Mouse (Mus musculus) small intestine, adult 2 months (tissue): ENCODE results near the gene H1f0. TPM values are rescaled to one million over a fixed set of nuclear protein-coding genes. Genes with fewer than 3 reads are reported as not detected.
"Not testable (repeated sequence)": the region's sequence is repeated elsewhere in the genome, so short reads cannot be mapped to it uniquely, and the experiment has no call there.

Experiments
- H3K27ac ChIP-seq: fragments of 200-500 bp; 2 replicates; pipeline ENCODE4 v1.5.1; 2012; ENCODE audit warnings: low read depth, low read length, control low read depth, inconsistent platforms; ENCODE audit not compliant: insufficient read depth
- H3K27me3 ChIP-seq: fragments of 200-500 bp; 2 replicates; pipeline ENCODE4 v1.6.1; 2012; ENCODE audit warnings: mild to moderate bottlenecking, moderate library complexity, low read length, inconsistent platforms; ENCODE audit not compliant: control insufficient read depth, insufficient read depth
- H3K36me3 ChIP-seq: fragments of 200-500 bp; 2 replicates; pipeline ENCODE4 v1.6.1; 2012; ENCODE audit warnings: mild to moderate bottlenecking, low read length, control low read depth, inconsistent platforms; ENCODE audit not compliant: control insufficient read depth, insufficient read depth
- H3K4me1 ChIP-seq: fragments of 200-500 bp; 2 replicates; pipeline ENCODE4 v1.6.1; 2012; ENCODE audit warnings: low read length, inconsistent platforms, mixed read lengths; ENCODE audit not compliant: control insufficient read depth, insufficient read depth, insufficient read length
- H3K4me3 ChIP-seq: fragments of 200-500 bp; 2 replicates; pipeline ENCODE4 v1.5.1; 2012; ENCODE audit warnings: low read depth, mild to moderate bottlenecking, control low read depth, inconsistent platforms, low read length, moderate library complexity
- CTCF ChIP-seq: fragments of 200-500 bp; IDR thresholded peaks from 2 replicates; pipeline ENCODE4 v1.5.1; 2012; ENCODE audit warnings: low read depth, mild to moderate bottlenecking, control low read depth, inconsistent platforms, low read length, moderate library complexity, mixed read lengths; ENCODE audit not compliant: insufficient replicate concordance, insufficient read length; ENCODE audit errors: extremely low read depth
- POLR2A ChIP-seq: fragments of 200-500 bp; IDR thresholded peaks from 2 replicates; pipeline ENCODE4 v1.6.1; 2012; ENCODE audit warnings: low read depth, mild to moderate bottlenecking, control low read depth, inconsistent platforms, low read length, moderate library complexity
- WGBS: fragments of 180-500 bp; shearing (Covaris S2); methylation state at CpG from one replicate; pipeline ENCODE4 v1.1.7; 2018; 5-methylcytosine and 5-hydroxymethylcytosine counted together
- polyA plus RNA-seq: library from polyadenylated mRNA; depleted of rRNA; stranded (reverse); fragments of >200 nt; gene quantifications from 2 replicates; pipeline ENCODE4 v1.2.3, GENCODE M21; 2012

Gene H1f0
- polyA plus RNA-seq, 1 experiment, result 218 TPM

DNA sequence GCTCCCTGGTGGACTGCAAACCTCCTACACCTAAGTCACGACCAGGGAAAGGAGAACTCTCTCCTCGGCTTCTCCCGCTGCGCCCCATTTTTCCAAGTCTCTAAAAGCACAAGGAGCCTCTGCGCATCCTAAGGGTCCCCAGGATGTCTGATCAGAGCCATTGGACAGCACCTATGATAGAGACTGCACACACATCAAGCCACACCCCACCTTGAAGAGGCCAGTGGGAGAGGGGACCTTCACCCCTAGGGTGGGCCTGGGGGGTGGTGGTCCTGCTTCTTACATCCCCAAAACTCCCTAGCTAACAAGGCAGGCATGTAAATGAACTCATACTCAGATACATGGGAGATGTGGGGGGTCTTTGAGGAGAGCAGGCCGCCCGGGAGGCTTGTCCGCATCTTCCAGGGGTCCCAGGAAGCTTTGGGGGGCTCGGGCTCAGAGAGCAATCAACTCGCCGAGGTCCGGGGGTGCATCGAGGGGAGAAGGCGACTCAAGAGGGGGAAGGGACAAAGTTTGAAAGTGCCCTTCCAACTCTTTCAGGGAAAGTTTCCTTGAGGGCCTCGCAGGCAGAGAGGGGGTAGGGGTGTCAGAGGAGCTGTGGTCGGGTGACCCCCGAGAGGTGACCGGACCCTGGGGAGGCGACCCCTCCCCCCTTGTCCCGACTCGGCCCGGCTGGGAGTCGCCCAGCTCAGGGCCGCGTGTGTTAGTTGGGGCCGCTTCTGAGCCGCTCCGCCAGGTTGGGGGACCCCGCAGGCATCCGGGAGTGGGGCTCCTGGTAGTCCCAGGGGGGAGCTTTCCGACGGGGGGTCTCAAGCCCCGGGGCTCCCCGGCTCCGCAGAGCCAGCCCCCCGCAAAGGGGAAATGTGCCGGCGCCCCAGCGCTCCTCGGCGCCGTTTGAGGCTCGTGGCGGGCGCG is 702 bp upstream of the H1f0 start:
- Histone ChIP-seq H3K27ac (peak overlapping the region; percentile 92), H3K36me3 (no peaks in the 10 kb centered on the region), H3K4me3 (peak overlapping the region; percentile 98), H3K4me1 (peaks cover 24% of the 10 kb centered on the region), H3K27me3 (no peaks in the 10 kb centered on the region)
- 4% methylated on average over 45 of the region's 46 CpGs for WGBS
- 0 out of 2 replicates have a peak, but pooled peaks have one; percentile 4 for TF ChIP-seq POLR2A
- no peak for TF ChIP-seq CTCF

DNA sequence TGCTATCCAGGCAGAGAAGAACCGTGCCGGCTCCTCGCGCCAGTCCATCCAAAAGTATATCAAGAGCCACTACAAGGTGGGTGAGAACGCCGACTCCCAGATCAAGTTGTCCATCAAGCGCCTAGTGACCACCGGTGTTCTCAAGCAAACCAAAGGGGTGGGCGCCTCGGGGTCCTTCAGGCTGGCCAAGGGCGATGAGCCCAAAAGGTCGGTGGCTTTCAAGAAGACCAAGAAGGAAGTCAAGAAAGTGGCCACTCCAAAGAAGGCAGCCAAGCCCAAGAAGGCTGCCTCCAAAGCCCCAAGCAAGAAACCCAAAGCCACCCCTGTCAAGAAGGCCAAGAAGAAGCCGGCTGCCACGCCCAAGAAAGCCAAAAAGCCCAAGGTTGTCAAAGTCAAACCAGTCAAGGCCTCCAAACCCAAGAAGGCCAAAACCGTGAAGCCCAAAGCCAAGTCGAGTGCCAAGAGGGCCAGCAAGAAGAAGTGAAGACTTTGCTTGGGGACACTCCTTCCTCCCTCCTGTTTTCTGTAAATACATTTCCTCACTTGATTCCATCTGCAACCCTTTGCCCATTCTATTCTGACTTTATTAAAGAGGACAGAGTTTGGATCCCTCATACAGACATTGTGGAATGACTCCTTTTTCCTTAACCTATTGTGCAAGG is 704 bp downstream of the H1f0 start:
- peak overlapping the region; percentile 98 for H3K4me3 ChIP-seq
- peaks cover 12% of the 10 kb centered on the region for H3K4me1 ChIP-seq
- H3K27me3 ChIP-seq, result no peaks in the 10 kb centered on the region
- TF ChIP-seq CTCF (no peak), POLR2A (no peak)
- no peaks in the 10 kb centered on the region for H3K36me3 ChIP-seq
- WGBS, result 9% methylated on average over 16 of the region's 16 CpGs
- peak overlapping the region; percentile 92 for H3K27ac ChIP-seq

DNA sequence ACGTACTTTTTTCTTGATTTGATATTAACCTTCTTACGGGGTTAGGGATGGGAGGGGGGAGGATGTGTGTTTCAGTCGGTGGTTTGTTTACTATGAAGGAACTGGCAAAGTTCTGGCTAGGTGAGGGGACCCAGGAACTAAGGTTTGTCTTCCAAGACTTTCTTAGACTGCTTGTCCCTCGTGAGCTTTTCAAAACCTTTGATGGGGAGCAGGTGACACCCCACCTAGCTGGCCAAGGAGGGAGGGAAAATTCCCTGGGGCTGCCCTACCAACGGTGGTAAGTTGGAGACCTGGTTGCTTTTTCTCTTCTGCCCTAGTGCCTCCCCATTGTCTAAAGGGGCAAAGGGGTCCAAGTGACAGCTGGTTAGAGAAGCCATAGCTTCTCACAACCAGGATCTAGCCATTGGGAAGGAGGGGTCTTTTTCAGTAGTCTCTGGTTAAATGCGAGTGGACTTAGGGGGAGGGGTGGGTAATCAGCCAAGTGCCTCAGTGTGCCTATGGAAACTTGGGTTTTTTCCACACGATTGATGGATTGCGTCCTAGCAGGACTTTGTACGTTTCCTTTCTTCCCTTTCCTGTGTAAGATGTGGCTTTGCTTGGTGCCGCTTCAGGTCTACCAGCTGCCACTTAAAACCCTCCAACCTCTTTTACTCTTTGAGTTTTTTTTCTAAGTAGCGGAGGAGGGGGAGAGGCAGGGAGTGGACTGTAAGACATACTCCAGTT is 1.4 kb downstream of the H1f0 start:
- no peaks in the 10 kb centered on the region for H3K36me3 ChIP-seq
- peak overlapping the region; percentile 62 for H3K4me3 ChIP-seq
- peak overlapping the region; percentile 92 for H3K27ac ChIP-seq
- WGBS, result 2% methylated on average over 11 of the region's 11 CpGs
- no peak for TF ChIP-seq POLR2A
- TF ChIP-seq CTCF, result no peak
- H3K27me3 ChIP-seq, result no peaks in the 10 kb centered on the region
- peaks cover 12% of the 10 kb centered on the region for H3K4me1 ChIP-seq

DNA sequence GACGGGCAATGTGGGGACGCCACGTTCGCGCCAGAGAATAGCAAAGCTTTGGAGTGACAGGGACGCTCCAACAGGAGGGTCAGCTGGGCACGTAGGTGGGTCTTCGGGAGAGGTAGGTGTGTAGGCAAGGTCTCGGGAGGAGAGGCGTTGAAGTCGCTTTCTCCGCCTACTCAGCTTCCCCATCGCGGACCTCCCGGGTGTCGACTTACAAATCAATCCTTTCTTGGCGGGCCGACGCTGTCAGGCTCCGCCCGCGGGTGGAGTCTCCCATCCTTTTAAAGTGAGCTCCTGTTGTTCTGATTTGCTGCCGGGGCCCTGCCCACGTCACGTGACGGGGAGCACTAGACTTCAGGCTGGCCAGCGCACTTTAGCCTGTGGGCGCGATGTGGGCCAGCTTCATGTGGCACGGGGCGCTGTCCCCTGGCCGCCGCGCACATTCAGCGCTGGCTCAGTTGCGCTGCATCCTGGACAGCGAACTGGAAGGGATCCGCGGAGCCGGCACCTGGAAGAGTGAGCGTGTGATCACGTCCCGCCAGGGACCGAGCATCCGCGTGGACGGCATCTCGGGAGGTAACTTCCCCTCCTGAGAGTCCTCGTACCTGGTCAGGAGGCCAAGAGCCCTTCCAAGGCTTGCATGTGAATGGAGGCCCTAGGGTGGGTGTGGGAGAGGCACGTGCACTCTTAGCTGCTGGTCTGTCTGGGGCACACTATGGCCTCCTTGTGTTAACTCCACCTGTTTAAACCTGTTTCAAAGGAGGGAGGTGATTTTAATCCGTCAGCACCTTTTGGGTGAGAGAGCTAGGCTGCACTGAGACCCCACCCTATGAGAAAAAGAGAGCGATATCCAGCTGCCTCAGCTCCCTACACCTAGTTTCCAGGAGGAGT is 2.5 kb downstream of the H1f0 start:
- peak overlapping the region; percentile 71 for H3K4me3 ChIP-seq
- WGBS, result 1% methylated on average over 52 of the region's 52 CpGs
- 0 out of 2 replicates have a peak, but pooled peaks cover 2% of the 10 kb centered on the region for H3K36me3 ChIP-seq
- peak overlapping the region; percentile 41 for H3K27ac ChIP-seq
- TF ChIP-seq POLR2A (peak; percentile 65; the same call in 1 of the 2 replicates), CTCF (no peak)
- peaks cover 12% of the 10 kb centered on the region for H3K4me1 ChIP-seq
- no peaks in the 10 kb centered on the region for H3K27me3 ChIP-seq

DNA sequence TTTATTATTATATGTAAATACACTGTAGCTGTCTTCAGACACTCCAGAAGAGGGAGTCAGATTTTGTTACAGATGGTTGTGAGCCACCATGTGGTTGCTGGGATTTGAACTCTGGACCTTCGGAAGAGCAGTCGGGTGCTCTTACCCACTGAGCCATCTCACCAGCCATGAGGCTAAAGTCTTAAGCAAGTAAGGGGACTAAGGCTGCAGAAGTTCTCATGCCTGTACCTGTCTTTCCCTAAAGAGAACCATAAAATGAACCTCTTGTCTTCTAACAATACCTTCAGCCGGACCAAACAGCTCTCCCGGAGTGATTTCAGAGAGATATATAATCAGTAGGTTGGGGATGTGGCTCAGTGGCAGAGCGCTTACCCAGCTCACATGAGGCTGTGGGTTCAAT is 3.7 kb downstream of the H1f0 start:
- not testable (repeated sequence) for H3K4me3 ChIP-seq, H3K4me1 ChIP-seq, H3K36me3 ChIP-seq, H3K27ac ChIP-seq, H3K27me3 ChIP-seq
- WGBS, result 73% methylated on average over 5 of the region's 5 CpGs

DNA sequence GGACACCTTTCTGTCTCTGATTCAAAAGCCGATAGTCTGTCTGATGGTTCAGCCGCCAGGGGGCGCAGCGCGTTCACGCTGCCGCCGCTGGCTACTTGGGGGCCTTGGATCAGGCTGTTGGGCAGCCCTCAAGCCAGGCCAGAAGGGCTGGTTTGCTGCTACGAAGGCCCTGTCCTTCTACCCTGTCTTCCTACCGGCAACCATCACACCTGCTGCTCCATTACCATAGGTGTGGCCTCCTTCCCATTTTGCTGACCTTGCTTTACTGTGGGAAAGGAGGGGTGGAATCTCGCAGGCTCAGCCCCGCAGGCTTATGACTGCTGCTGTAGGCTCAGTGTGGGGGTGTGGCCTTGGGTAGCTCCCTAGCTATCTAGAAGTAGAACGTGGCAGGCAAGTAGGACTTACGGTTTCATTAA is 9.7 kb downstream of the H1f0 start:
- peaks cover 4% of the 10 kb centered on the region for H3K36me3 ChIP-seq
- peak overlapping the region; percentile 42 for H3K4me3 ChIP-seq
- peaks cover 3% of the 10 kb centered on the region; the same call in 1 of the 2 replicates for H3K27me3 ChIP-seq
- H3K27ac ChIP-seq, result no peak overlapping the region
- TF ChIP-seq CTCF (peak; percentile 86), POLR2A (no peak)
- peaks cover 26% of the 10 kb centered on the region for H3K4me1 ChIP-seq
- 1% methylated on average over 14 of the region's 14 CpGs for WGBS
